Mouse (Mus musculus) testis, adult 2 months (tissue): ENCODE measurements around the gene Ccdc58. TPM values are rescaled to one million over a fixed set of nuclear protein-coding genes. Genes with fewer than 3 reads are reported as not detected.
"Not testable (repeated sequence)": the region's sequence is repeated elsewhere in the genome, so short reads cannot be mapped to it uniquely, and the experiment has no call there.

ENCODE experiments used
- H3K27ac ChIP-seq: fragments of 200-500 bp; 2 replicates; pipeline ENCODE4 v1.5.1; 2012; ENCODE audit warnings: low read depth, low read length; ENCODE audit not compliant: control insufficient read depth, insufficient read depth
- H3K27me3 ChIP-seq: fragments of 200-500 bp; 2 replicates; pipeline ENCODE4 v1.6.1; 2012; ENCODE audit warnings: mild to moderate bottlenecking, low read length, moderate library complexity; ENCODE audit not compliant: control insufficient read depth, insufficient read depth
- H3K36me3 ChIP-seq: fragments of 200-500 bp; 2 replicates; pipeline ENCODE4 v1.6.1; 2012; ENCODE audit warnings: mild to moderate bottlenecking, low read length; ENCODE audit not compliant: control insufficient read depth, insufficient read depth
- H3K4me1 ChIP-seq: fragments of 200-500 bp; 2 replicates; pipeline ENCODE4 v1.6.1; 2012; ENCODE audit warnings: low read length; ENCODE audit not compliant: control insufficient read depth, insufficient read depth
- H3K4me3 ChIP-seq: fragments of 200-500 bp; 2 replicates; pipeline ENCODE4 v1.5.1; 2012; ENCODE audit warnings: low read depth, mild to moderate bottlenecking, low read length, moderate library complexity, mixed read lengths; ENCODE audit not compliant: control insufficient read depth
- CTCF ChIP-seq: fragments of 200-500 bp; IDR thresholded peaks from 2 replicates; pipeline ENCODE4 v1.5.1; 2012; ENCODE audit warnings: low read depth, mild to moderate bottlenecking, inconsistent platforms, low read length, moderate library complexity; ENCODE audit not compliant: control insufficient read depth, insufficient read depth, insufficient replicate concordance
- POLR2A ChIP-seq: fragments of 200-500 bp; IDR thresholded peaks from 2 replicates; pipeline ENCODE4 v1.6.1; 2012; ENCODE audit warnings: low read depth, mild to moderate bottlenecking, inconsistent platforms, low read length, moderate library complexity; ENCODE audit not compliant: control insufficient read depth
- polyA plus RNA-seq: library from polyadenylated mRNA; depleted of rRNA; stranded (reverse); fragments of >200 nt; gene quantifications from 2 replicates; pipeline ENCODE4 v1.2.3, GENCODE M21; 2012

Ccdc58 gene
- polyA plus RNA-seq, 1 experiment = 13.0 TPM

- Histone ChIP-seq H3K4me1 (no peaks in the 10 kb centered on the region), H3K27ac (no peak overlapping the region), H3K27me3 (no peaks in the 10 kb centered on the region), H3K4me3 (no peak overlapping the region), H3K36me3 (peaks cover 2% of the 10 kb centered on the region)
- TF ChIP-seq POLR2A = no peak
- TF ChIP-seq CTCF = no peak
These were observed 23.9 kb upstream of the Ccdc58 start for GRCm38 (mm10) chr16:36047538-36047937.

GRCm38 (mm10) chr16:36051491-36051890, 20.0 kb upstream of the Ccdc58 start:
- no peak overlapping the region for H3K4me3 ChIP-seq

GRCm38 (mm10) chr16:36053524-36054275, 17.8 kb upstream of the Ccdc58 start:
- H3K27me3 ChIP-seq = no peaks in the 10 kb centered on the region
- TF ChIP-seq POLR2A = no peak
- no peaks in the 10 kb centered on the region for H3K4me1 ChIP-seq
- H3K4me3 ChIP-seq = no peak overlapping the region
- peaks cover 2% of the 10 kb centered on the region for H3K36me3 ChIP-seq
- H3K27ac ChIP-seq = no peak overlapping the region

More at GRCm38 (mm10) chr16:36051491-36051890, 20.0 kb upstream of the Ccdc58 start:
- peaks cover 2% of the 10 kb centered on the region for H3K36me3 ChIP-seq
- H3K27ac ChIP-seq = no peak overlapping the region
- TF ChIP-seq POLR2A = no peak
- TF ChIP-seq CTCF = no peak
- no peaks in the 10 kb centered on the region for H3K27me3 ChIP-seq
- H3K4me1 ChIP-seq = no peaks in the 10 kb centered on the region

GRCm38 (mm10) chr16:36054920-36055319, 16.6 kb upstream of the Ccdc58 start:
- TF ChIP-seq POLR2A (no peak), CTCF (no peak)
- Histone ChIP-seq H3K27ac (no peak overlapping the region), H3K36me3 (no peaks in the 10 kb centered on the region; the same call in 1 of the 2 replicates), H3K27me3 (no peaks in the 10 kb centered on the region), H3K4me1 (no peaks in the 10 kb centered on the region), H3K4me3 (no peak overlapping the region)

GRCm38 (mm10) chr16:36056416-36056815, 15.1 kb upstream of the Ccdc58 start:
- TF ChIP-seq CTCF = no peak
- Histone ChIP-seq H3K27ac (no peak overlapping the region), H3K27me3 (no peaks in the 10 kb centered on the region), H3K4me3 (no peak overlapping the region), H3K36me3 (no peaks in the 10 kb centered on the region), H3K4me1 (no peaks in the 10 kb centered on the region)

GRCm38 (mm10) chr16:36057933-36058475, 13.5 kb upstream of the Ccdc58 start:
- TF ChIP-seq CTCF (no peak), POLR2A (no peak)
- H3K36me3 ChIP-seq = no peaks in the 10 kb centered on the region
- no peak overlapping the region for H3K4me3 ChIP-seq
- no peaks in the 10 kb centered on the region for H3K4me1 ChIP-seq
- H3K27ac ChIP-seq = peak overlapping the region; percentile 47; the same call in 1 of the 2 replicates
- no peaks in the 10 kb centered on the region for H3K27me3 ChIP-seq

GRCm38 (mm10) chr16:36062534-36062933, 9.0 kb upstream of the Ccdc58 start:
- H3K27me3 ChIP-seq, H3K36me3 ChIP-seq, H3K4me3 ChIP-seq, H3K27ac ChIP-seq, H3K4me1 ChIP-seq: not testable (repeated sequence)
